Mouse (Mus musculus) layer of hippocampus, postnatal 36 days (tissue): ENCODE results near the gene Pds5b. TPM values are rescaled to one million over a fixed set of nuclear protein-coding genes. Genes with fewer than 3 reads are reported as not detected.
"Not testable (repeated sequence)": the region's sequence is repeated elsewhere in the genome, so short reads cannot be mapped to it uniquely, and the experiment has no call there.

Experiments
- DNase-seq, 2 experiments: peaks; one replicate each; pipeline ENCODE4 v3.0.0; 2022
- total RNA-seq, 2 experiments: library from RNA; stranded (reverse); gene quantifications; 2 replicates each; pipeline ENCODE4 v1.2.3; 2021

The Pds5b gene
- total RNA-seq, 2 experiments from 2014 or later: 81.7 to 83.7 TPM

- DNase-seq: no peak
These were observed 149.8 kb downstream of the Pds5b start for GRCm38 (mm10) chr5:150823361-150823760.

- DNase-seq: no peak
These were observed 156.0 kb downstream of the Pds5b start for GRCm38 (mm10) chr5:150829499-150829898.

- no peak for DNase-seq
These were observed 157.2 kb downstream of the Pds5b start for GRCm38 (mm10) chr5:150830718-150831117.

- DNase-seq: no peak
These were observed 163.2 kb downstream of the Pds5b start for GRCm38 (mm10) chr5:150836782-150837181.

GRCm38 (mm10) chr5:150839688-150840541 lies 166.4 kb downstream of the Pds5b start:
- DNase-seq: no peak

GRCm38 (mm10) chr5:150840596-150840995 lies 167.1 kb downstream of the Pds5b start:
- DNase-seq: no peak

- DNase-seq: no peak
These were observed 172.4 kb downstream of the Pds5b start for GRCm38 (mm10) chr5:150845961-150846360.

GRCm38 (mm10) chr5:150850821-150851220 lies 177.3 kb downstream of the Pds5b start:
- no peak for DNase-seq

GRCm38 (mm10) chr5:150852097-150852496 lies 178.6 kb downstream of the Pds5b start:
- not testable (repeated sequence) for DNase-seq

GRCm38 (mm10) chr5:150854506-150854905 lies 181.0 kb downstream of the Pds5b start:
- DNase-seq: no peak

- peak; percentile 38 to 46 for DNase-seq
These were observed 186.2 kb downstream of the Pds5b start for GRCm38 (mm10) chr5:150859642-150860194.

Other genes starting within 250 kb of the Pds5b start
- gene Zar1l, start 155.6 kb upstream of the Pds5b start, total RNA-seq: not detected
- gene Brca2, start 151.1 kb upstream of the Pds5b start, total RNA-seq: 1 to 10 TPM; 4.3 to 5.3 TPM
- gene N4bp2l1, start 76.6 kb upstream of the Pds5b start, total RNA-seq: 10 to 100 TPM; 51.2 to 58.5 TPM
- gene N4bp2l2, start 7.6 kb upstream of the Pds5b start, total RNA-seq: 10 to 100 TPM; 84.8 to 97.6 TPM